Mouse (Mus musculus): ENCODE data around the gene Golga1.
A peak's percentile ranks its signal among the peaks of the same experiment; 100 is the strongest.
"Not testable (repeated sequence)": the region's sequence is repeated elsewhere in the genome, so short reads cannot be mapped to it uniquely, and the experiment has no call there.

Golga1 gene

DNA sequence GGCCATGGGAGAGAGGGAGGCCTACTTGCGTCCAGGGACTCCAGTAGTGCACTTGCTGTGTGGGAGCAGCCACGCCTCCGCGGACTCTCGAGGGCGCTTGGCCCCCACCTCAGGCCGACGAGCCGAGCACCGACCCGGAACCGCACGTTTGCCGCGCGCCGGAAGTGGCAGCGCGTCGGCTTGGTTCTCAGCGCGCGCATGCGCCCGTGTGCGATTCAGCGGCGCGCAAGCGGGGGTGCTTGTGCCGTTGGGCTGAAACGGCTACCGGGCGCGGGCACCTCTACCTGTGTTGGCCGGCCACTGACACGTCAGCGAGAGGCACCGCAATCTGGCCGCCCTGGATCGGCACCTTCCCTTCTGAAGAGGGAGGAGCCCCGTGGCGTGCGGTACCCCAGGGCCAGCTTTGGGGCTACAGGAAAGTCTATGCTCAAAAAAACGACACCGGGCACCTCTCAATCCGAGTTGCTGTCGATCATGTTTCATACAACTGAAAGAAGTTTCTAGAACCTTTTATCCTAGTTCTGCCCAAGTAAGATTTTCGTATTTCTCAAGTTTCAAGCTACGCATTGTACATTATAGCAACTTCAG lies at the start of gene Golga1:
Golga1 (minus strand) TSS at position 142 of the 588 bp plus-strand sequence.
- DNase-seq (ENCODE audit: low spot score), result peak; percentile 91

DNA sequence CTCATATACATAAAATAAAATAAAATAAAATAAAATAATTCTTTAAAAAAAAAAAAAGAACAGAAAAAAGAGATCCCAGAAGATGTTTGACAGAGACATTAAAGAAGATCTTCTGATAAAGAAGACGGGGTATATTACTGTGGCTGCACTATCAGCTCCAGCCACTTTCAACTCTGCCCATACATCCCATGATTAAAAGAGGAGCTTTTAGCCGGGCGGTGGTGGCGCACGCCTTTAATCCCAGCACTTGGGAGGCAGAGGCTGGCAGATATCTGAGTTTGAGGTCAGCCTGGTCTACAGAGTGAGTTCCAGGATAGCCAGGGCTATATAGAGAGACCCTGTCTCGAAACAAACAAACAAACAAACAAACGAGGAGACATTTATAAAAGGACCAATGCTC lies 48.8 kb upstream of the Golga1 start:
- no peak for DNase-seq (ENCODE audit: low spot score)

DNA sequence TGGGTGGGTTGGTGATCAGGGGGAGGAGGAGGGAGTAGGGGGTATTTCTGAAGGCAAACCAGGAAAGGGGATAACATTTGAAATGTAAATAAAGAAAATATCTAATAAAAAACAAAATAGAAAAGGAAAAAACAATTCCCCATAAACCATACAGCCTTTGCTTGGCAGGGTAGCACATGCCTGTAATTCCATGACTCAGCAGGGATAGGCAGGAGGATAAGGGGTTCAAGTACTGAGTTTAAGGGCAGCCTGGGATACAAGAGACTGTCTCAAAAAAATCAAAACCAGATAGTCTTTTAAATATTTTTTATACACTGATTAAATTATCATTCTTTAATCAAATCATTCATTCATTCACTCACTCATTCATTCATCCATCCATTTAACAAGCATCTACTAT lies 45.2 kb upstream of the Golga1 start:
- DNase-seq (ENCODE audit: low spot score), result no peak

DNA sequence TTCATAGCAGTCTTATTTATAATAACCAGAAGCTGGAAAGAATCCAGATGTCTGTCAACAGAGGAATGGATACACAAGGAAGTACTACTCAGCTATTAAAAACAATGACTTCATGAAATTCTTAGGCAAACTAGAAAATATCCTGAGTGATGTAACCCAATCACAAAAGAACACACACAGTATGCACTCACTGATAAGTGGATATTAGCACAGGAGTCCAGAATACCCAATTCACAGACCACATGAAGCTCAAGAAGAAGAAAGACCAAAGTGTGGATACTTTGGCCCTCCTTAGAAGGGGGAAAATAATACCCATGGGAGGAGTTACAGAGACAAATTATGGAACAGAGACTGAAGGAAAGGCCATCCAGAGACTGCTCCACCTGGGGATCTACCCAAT lies 44.4 kb upstream of the Golga1 start:
- DNase-seq (ENCODE audit: low spot score), result not testable (repeated sequence)

DNA sequence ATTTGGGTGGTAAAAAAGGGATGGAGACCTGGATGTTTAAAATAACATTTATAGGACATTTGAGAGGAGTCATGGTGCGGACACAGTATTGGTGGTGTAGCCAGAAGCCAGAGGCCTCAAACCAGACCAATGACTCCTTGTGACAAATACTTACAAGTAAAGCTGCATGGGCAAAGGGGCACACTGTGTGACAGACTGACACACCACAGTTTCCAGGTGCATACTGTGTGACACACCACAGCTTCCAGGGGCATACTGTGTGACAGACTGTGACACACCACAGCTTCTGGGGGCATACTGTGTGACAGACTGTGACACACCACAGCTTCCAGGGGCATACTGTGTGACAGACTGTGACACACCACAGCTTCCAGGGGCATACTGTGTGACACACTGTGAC lies 34.6 kb upstream of the Golga1 start:
- not testable (repeated sequence) for DNase-seq (ENCODE audit: low spot score)

DNA sequence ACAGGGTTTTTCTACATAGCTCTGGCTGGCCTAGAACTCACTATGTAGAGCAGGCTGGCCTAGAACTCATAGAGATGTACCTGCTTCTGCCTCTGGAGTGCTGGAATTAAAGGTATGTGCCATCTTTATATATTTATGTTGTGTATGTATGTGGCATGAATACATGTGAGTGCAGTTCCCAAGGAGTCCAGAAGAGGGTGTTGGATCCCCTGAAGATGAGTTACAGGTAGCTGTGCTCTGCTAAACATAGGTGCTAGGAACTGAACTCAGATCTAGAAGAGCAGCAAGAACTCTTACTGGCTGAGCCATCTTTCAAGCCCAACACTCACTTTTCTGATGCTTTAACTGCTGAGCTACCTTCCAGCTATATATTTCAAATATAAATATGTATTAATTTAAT lies 32.7 kb upstream of the Golga1 start:
- DNase-seq (ENCODE audit: low spot score), result no peak

DNA sequence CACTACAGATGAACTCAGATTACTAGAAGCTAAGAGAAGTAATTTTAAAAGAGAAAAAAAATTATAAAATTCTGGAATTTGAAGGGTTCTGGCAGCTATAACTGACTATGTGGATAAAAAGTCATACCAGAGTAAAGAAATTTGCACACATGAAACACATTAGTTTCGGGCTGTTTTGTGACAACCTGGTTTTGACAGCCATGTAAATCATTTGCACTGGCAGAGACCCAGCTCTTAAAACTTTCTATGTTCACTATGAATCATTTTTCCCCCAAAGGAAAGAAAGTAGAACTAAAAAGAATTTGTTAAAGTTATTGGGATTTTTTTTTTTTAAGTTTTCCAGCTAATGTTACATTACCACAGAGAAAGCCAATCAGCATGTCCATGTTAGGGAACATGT lies 26.6 kb upstream of the Golga1 start:
- no peak for DNase-seq (ENCODE audit: low spot score)

DNA sequence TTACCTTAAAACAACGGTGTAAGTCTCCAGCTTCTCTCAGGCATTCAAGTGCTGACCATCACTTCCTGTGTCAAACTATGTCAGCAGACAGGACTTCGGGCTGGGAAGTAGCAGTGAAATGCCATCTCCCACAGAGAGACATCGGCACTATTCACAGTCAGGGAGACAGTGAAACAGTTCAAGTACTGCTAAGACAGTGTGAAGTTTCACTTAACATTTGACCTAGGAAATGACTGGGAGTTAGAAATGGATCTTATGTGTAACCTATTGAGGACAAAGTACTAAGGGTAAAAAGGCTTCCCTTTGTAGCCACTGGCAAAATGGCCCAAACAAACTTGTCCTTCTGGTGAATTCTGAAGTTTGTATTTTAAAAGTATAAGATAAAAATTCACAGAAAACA lies 17.4 kb upstream of the Golga1 start:
- no peak for DNase-seq (ENCODE audit: low spot score)

DNA sequence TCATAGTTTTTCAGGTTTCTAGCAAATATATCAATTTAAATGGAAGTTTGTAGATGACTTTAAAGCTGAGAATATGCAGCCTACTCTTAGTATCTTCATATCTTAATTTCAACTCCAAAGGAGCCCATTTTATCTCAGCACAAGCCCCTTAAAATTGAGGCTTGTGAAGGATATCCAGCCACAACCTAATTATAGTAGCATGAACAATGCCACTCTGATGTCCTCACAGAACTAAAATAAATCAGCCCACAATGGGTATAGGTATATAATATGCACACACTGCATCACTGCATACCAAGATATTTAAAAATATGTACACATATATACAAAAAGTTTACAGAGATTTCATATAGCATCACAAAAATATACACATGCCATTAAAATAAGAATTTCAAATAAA lies 5.3 kb upstream of the Golga1 start:
- no peak for DNase-seq (ENCODE audit: low spot score)

DNA sequence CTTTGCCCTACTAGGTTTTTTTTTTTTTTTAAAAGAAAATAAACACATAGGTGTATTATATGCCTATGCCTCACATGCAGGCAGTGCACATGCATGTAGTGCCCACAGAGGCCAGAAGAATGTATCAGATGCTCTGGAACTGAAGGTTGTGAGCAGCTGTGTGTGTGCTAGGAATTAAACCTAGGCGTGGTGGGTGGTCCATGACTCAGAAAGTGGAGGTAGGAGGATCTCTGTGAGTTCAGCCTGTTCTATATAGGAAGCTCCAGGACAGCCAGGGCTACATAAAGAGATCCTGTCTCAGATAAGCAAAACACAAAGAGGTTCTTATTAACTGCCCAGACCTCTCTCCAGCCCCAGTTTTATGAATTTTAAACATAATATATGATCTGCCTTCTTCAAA lies 3.8 kb upstream of the Golga1 start:
- DNase-seq (ENCODE audit: low spot score), result no peak

DNA sequence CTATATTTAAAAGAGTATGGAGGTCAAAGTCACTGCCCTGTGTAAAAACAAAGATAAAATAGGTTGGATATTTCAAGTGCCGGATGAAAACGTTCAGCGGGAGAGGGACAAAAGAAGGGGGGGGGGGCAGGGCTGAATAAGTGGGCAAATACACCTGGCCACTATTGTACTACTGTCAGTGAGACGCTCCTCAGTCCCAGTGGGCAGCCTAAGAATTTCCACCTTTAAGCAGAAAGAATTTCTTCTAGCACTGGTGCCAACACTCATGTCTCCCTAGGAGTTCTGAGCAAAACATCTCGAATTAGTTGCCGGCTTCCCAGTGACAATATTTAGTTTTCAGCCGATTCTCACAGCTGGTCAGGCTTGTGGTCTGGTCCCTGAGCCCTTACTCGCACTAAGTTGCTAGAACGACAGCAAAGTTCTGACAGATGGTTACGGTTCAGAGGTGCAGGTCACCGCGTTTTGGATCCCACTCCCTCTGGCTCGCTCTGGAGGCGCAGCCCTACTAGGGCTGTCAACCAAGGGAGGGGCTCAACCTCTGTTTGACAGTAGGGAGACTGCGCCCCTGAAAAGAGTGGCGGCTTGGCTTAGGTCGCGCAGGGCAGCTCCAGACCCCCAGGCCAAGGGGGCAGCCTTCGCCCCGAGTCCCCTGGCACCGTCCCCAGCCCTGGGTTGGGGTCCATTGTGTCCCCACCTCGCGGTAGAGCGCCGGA lies 498 bp downstream of the Golga1 start:
- no peak for DNase-seq (ENCODE audit: low spot score)

DNA sequence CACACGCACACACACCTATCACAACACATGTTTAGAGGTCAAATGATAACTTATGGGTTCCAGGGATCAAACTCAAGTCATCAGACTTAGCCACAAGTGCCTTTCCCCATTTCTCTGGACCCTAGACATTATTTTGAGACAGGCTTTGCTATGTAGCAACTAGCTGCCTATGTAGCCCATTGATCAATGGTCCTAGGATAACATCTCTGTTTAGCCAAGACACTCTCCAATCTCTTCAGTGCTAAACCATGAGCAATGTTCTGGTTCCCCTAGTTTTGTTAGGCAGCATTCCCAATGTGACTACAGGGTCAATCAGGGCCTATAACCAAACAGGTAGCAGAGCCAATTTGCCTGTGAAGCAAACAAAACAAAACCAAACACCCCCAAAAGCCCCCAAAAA lies 16.8 kb downstream of the Golga1 start:
- DNase-seq (ENCODE audit: low spot score), result no peak

DNA sequence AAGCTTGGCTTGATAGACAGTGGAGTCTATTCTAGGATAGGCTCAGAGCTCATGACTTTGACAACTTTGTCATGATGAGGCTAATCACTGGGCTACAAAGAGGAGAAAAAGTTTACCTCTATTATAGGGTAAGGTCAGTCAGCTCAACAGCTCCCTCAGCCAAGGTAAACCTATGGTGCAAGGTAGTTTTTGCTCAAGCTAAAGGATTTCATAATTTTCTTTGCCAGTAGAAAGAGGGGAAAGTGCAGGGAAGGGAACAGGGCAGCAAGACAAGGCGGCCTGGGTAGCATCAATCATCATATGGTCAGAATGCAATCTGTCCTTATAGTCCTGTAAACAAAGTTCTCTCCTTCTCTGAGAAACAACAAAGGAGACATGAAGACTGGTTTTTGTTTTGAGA lies 25.1 kb downstream of the Golga1 start:
- DNase-seq (ENCODE audit: low spot score), result no peak

DNA sequence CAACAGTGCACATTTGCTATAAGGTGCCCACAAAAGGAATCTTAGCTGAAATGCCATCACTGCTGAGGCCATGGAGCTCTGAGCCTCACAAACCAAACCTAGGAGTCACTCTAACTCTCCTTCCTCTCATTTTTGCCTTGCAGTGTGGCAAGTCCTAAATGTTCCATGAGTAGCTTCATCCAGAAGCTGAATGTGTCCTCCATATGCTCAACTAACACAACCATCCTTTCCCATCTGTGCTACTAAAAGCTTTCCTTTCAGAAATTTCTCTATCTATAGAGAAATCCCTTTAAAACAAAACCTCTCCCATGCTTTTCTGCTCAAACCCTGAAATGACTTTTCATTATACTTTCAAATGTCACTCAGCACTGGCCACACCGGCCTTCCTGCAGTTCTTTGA lies 33.7 kb downstream of the Golga1 start:
- no peak for DNase-seq (ENCODE audit: low spot score)

DNA sequence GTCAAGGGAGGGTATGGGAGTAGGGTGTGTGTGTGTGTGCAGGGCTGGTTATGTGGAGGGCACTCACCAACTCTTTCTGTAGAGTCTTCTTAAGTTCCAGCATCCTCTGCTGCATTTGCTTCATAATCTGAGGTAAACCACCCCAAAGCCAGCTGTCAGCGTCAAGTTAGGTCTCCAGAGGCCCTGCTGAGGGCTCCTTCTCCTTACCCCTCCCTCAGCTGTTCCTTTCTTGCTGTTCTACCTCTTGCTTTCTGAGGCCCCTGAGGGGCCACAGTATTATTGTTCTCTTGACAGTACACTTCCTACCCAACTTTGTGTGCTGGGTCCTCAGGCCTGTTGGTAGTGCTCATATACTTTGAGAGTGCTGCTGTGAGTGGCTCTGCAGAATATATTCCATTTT lies 45.3 kb downstream of the Golga1 start:
- DNase-seq (ENCODE audit: low spot score), result no peak

DNA sequence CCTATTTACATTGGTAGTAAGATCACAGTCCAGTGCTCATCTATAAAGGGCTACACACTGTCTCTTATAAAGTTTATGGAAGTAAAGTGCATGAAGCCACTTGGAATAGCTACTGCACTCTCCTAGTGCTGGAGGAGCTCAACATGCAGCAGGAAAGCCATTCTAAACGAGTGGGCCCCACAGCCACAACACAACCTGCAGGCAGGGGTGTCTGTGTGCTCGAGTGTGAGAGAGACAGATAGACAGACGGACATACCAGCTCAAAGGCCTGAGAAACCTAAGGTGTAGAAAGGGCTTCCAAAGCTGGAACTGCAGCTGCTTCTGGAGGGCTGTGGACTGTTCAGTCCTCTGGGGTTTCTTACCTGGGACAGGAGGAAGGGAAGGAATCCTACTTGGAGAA lies 48.8 kb downstream of the Golga1 start:
- no peak for DNase-seq (ENCODE audit: low spot score)

DNA sequence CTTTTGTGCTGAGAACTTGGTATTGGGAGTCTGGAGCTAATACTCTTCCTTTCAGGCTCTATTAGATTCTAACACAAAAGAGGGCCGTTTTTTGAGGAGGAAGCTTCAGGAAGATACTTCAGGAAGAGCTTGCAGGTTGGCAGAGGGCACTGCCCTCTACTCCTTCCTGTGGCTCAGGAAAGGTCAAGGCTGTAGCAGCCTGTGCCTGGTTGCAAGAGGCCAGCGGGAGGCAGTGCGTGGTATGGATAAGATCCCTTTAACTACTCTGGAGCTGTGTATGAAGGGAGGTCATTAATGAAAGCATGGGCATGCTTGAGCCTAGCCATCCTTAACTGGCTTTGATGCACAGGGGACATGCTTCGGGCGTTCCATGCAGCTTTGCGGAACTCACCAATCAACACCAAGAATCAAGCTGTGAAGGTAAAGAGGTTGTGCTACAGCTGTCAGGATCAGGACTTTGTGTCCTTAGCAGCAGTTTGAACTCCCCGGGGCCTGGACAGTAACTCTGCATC lies 52.5 kb downstream of the Golga1 start:
- DNase-seq (ENCODE audit: low spot score), result no peak

DNA sequence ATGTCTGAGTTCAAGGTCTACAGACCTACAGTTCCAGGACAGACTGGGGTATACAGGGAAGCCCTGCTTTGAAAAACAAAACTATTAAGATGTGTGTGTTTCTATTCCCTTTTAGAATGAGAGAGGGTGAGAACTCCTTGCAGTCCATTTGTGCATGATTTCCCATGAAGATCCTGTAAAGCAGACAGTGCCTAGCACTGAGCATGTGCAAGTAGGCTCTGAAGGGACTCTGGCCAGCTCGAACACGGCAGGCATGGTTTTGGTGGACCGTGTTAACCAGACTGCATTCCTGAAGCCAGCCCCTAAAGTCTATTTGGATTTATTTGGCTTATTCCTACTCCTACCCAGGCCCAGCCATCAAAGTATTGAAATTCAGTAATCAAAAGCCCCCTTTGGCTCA lies 53.4 kb downstream of the Golga1 start:
- no peak for DNase-seq (ENCODE audit: low spot score)

DNA sequence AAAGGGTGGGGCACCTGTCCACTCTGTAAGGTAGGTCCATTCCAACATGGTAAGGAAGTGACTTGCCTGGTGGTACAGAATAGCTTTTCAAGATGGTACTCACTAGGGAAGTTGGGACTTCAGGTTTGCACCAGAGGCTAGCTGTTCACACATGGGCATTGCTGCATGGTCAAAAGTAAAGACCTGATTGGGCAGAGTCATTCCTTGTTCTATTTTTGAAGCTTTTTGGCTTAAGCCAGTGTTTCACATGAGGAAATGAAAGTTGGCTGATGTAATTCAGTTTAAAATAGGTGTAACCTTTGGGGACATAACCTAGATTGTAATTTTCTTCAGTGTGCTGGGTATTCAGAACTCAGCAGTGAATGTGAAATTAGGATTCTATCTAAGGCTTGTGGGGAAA lies 54.1 kb downstream of the Golga1 start:
- no peak for DNase-seq (ENCODE audit: low spot score)

DNA sequence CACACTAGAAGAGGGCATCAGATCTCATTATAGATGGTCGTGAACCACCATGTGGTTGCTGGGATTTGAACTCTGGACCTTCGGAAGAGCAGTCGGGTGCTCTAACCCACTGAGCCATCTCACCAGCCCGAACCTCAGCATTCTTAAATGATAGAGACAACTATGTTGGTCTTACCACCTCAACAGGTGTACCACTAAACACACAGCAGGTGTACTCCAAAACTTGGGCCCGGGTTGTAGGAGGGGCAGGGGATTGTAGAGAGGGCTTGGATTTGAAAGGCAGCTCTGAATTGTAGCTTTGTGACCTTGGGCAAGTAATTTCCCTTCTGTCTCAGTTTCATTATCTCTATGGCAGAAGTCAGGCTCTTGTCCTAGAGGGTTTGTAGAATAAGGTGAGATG lies 55.2 kb downstream of the Golga1 start:
- DNase-seq (ENCODE audit: low spot score), result not testable (repeated sequence)

DNA sequence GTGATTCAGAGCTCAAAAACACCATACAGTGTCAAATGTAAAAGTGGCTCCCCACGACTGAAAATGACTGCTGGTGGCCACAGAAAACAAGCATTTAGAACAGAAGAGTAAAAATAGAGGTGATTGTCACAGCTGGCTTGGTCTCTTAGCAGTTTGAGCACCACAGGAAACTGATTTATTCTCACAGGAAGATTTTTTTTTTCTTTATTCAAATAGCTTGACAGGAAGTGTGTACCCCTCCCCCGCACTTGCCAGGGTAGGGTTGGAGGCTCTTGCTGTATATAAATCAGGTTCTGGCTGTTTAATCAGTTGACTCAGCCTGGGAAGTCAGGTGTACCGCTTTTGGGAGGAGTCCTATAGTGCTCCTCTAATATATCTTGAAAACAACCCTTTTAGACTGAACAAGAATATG lies 56.4 kb downstream of the Golga1 start:
- peak; percentile 49 for DNase-seq (ENCODE audit: low spot score)

DNA sequence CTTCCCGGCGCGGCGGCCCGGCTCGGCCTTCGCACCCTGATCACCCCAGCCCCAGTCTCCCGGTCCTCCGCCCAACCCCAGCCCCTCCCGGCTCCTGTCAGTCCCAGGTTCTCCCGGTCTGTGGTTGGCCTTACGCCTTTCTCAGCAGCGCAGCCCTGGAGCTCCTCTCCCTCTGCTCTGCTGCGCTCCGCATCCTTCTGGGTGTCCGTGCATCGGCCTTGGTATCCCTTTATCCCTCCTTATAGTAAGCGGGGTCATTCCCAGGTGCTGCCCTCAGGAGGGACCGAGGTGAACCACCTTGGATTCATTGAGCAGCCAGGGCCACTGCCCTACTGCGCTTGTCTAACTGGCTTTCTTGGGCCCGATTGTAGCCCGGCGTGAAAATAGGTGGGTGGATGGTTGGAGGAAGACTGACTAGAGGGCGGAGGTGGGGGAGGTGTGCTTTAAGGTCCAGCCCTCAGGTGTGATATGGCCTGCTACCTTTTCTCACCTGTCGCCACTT lies 56.9 kb downstream of the Golga1 start:
- peak; percentile 52 for DNase-seq (ENCODE audit: low spot score)

DNA sequence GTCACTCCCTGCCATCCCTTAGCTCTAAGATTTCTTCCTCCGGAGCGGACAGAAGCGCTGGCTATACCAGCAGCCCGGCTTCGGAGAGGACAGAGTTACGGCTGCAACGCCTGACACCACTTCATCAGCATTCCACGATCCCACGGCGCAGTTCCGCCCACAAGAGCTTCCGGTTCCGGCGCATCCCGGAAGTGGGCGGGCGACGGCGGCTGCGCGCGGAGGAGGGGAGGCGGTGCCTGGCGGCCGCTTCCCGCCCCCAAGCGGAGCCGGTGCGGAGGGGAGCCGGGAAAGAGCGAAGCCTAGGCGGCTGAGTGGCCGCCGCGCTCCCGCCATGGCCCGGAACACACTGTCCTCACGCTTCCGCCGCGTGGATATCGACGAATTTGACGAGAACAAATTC lies 57.5 kb downstream of the Golga1 start:
- peak; percentile 93 for DNase-seq (ENCODE audit: low spot score)
